27 mouse cellular contexts compared by ENCODE assay signal in the genomic region with DNA sequence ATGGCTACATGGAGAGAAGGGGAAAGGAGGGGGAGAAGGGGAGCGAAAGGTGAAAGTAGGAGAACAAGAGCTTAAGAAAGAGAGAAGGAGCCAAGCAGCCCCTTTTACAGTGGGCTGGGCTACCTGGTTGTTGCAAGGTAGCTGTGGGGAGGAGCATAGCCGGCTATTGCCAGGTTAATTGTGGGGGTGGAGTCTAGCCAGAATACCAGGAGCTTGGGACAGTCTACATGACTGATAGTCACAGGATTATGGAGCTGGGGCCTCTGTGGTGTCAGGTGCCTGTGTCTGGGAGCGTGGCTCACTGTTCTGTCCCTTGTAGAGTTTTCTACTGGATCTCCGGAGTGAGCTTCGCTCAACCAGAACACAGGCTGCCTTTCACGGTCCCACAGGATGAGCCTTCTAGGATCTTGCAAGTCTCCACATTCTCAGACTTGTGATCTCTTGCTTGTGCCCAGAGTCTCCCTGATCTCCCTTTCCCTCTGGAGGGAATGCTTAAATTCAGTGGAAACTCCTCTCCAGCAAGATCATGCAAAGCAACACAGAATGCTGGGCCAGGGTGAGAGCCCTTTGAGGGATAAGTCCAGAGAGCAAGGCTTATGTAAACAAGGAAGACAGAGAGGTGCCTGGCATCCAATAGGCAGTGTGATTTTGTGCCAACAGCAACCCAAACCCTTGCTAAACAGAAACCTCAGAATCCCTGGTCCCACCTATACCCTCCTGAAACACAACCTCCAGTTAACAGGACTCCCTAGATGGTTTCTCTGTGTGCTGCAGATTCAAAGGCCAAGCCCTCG. TPM values are rescaled to one million over a fixed set of nuclear protein-coding genes. Genes with fewer than 3 reads are reported as not detected.
A peak's percentile ranks its signal among the peaks of the same experiment; 100 is the strongest.
DNase-seq lines count a peak whose midpoint lies in the region; ATAC-seq lines count a peak whose summit lies in the region.
"Had no signal": no experiment of that assay in that cellular context is flagged by ENCODE, and none has a peak within 500 bp of the region (broad histone marks: within the 10 kb centered on the region; RNA-seq: fewer than 3 reads in every experiment).

No protein-coding gene starts in this region.

- no peaks in the 10 kb centered on the region for H3K9me3 ChIP-seq in midbrain, embryonic 10.5 days (replicated peaks)
- no peaks in the 10 kb centered on the region for H3K9me3 ChIP-seq in midbrain, embryonic 14.5 days (ENCODE audit: control insufficient read depth, low read length)
- no peaks in the 10 kb centered on the region for H3K9me3 ChIP-seq in kidney, embryonic 15.5 days (replicated peaks)
- H3K9me3 ChIP-seq: embryonic facial prominence, embryonic 13.5 days; forebrain, embryonic 10.5 days; forebrain, embryonic 15.5 days; heart, embryonic 10.5 days; heart, embryonic 15.5 days; hindbrain, embryonic 13.5 days; liver, embryonic 12.5 days; midbrain, embryonic 15.5 days had no signal

- H3K4me1 ChIP-seq in midbrain, embryonic 10.5 days = peaks cover 21% of the 10 kb centered on the region
- H3K4me1 ChIP-seq in midbrain, embryonic 14.5 days (ENCODE audit: control insufficient read depth, insufficient read depth, low read length) = no peaks in the 10 kb centered on the region
- H3K4me1 ChIP-seq in kidney, embryonic 15.5 days = peaks cover 18% of the 10 kb centered on the region
- H3K4me1 ChIP-seq: liver, embryonic 12.5 days; midbrain, embryonic 15.5 days had no signal

- peak overlapping the region; percentile 72 for H3K27ac ChIP-seq in midbrain, embryonic 10.5 days (replicated peaks)
- H3K27ac ChIP-seq in midbrain, embryonic 14.5 days (replicated peaks; ENCODE audit: low read depth, low read length) = no peak overlapping the region
- H3K27ac ChIP-seq in kidney, embryonic 15.5 days = no peak overlapping the region
- H3K27ac ChIP-seq: embryonic facial prominence, embryonic 13.5 days; forebrain, embryonic 15.5 days; heart, embryonic 15.5 days; hindbrain, embryonic 13.5 days; liver, embryonic 12.5 days; macrophage; midbrain, embryonic 15.5 days; stomach, postnatal 0 days had no signal

- H3K36me3 ChIP-seq in midbrain, embryonic 10.5 days = no peaks in the 10 kb centered on the region
- no peaks in the 10 kb centered on the region for H3K36me3 ChIP-seq in midbrain, embryonic 14.5 days (ENCODE audit: control insufficient read depth, insufficient read depth, low read length)
- H3K36me3 ChIP-seq in kidney, embryonic 15.5 days = no peaks in the 10 kb centered on the region
- H3K36me3 ChIP-seq: embryonic facial prominence, embryonic 13.5 days; forebrain, embryonic 10.5 days; forebrain, embryonic 15.5 days; hindbrain, embryonic 13.5 days; liver, embryonic 12.5 days; midbrain, embryonic 15.5 days had no signal

- 81% methylated on average over 7 of the region's 7 CpGs for WGBS in midbrain, embryonic 10.5 days
- 81% methylated on average over 7 of the region's 7 CpGs for WGBS in midbrain, embryonic 14.5 days
- WGBS in kidney, embryonic 15.5 days = 67% methylated on average over 7 of the region's 7 CpGs

- DNase-seq in kidney, adult 8-10 months = peak; percentile 9 to 13
- DNase-seq in kidney, postnatal 14 days = no peak
- no peak for DNase-seq in midbrain, embryonic 10.5 days (ENCODE audit: low spot score)
- DNase-seq in midbrain, embryonic 14.5 days = no peak
- no peak for DNase-seq in left cerebral cortex, adult 18-20 months (ENCODE audit: low spot score in 2 of 2)
- no peak for DNase-seq in lung, adult 18-20 months
- DNase-seq: adrenal gland, postnatal 25 days; B cell, adult 2 months; cerebellum, adult 11-12 months; cerebellum, adult 9-11 months; embryo, embryonic 11 days; gastrocnemius, postnatal 25 days; lung, adult 2 months; lung, postnatal 10 days; right cerebral cortex, adult 18-20 months; thymus, postnatal 25 days had no signal

- no peak overlapping the region for H3K4me3 ChIP-seq in midbrain, embryonic 10.5 days
- no peak overlapping the region for H3K4me3 ChIP-seq in midbrain, embryonic 14.5 days (replicated peaks; ENCODE audit: low read depth, low read length)
- no peak overlapping the region for H3K4me3 ChIP-seq in kidney, embryonic 15.5 days (replicated peaks)
- H3K4me3 ChIP-seq: embryonic facial prominence, embryonic 13.5 days; forebrain, embryonic 10.5 days; forebrain, embryonic 15.5 days; heart, embryonic 10.5 days; heart, embryonic 15.5 days; hindbrain, embryonic 13.5 days; liver, embryonic 12.5 days; midbrain, embryonic 15.5 days had no signal

- H3K4me2 ChIP-seq in midbrain, embryonic 14.5 days (ENCODE audit: low read length) = no peak overlapping the region
- H3K4me2 ChIP-seq in kidney, embryonic 15.5 days = no peak overlapping the region
- H3K4me2 ChIP-seq: forebrain, embryonic 15.5 days; heart, embryonic 15.5 days; hindbrain, embryonic 13.5 days; liver, embryonic 12.5 days; midbrain, embryonic 15.5 days had no signal

- ATAC-seq in midbrain, embryonic 14.5 days (ENCODE audit: low FRiP score, low TSS enrichment) = no peak
- ATAC-seq in kidney, embryonic 15.5 days (replicated peaks; ENCODE audit: low FRiP score) = peak; percentile 46; the same call in 1 of the 2 replicates
- ATAC-seq: forebrain, embryonic 15.5 days; liver, embryonic 12.5 days; midbrain, embryonic 15.5 days had no signal

- H3K9ac ChIP-seq in midbrain, embryonic 14.5 days (replicated peaks; ENCODE audit: low read length) = no peak overlapping the region
- no peak overlapping the region for H3K9ac ChIP-seq in kidney, embryonic 15.5 days
- H3K9ac ChIP-seq: embryonic facial prominence, embryonic 13.5 days; forebrain, embryonic 15.5 days; heart, embryonic 15.5 days; hindbrain, embryonic 13.5 days; liver, embryonic 12.5 days; midbrain, embryonic 15.5 days had no signal

- no peaks in the 10 kb centered on the region for H3K27me3 ChIP-seq in midbrain, embryonic 10.5 days (ENCODE audit: low read depth, poor library complexity, severe bottlenecking)
- no peaks in the 10 kb centered on the region for H3K27me3 ChIP-seq in midbrain, embryonic 14.5 days (ENCODE audit: control insufficient read depth, insufficient read depth, low read length)
- H3K27me3 ChIP-seq in kidney, embryonic 15.5 days = no peaks in the 10 kb centered on the region
- H3K27me3 ChIP-seq: forebrain, embryonic 15.5 days; heart, embryonic 15.5 days; hindbrain, embryonic 13.5 days; liver, embryonic 12.5 days; midbrain, embryonic 15.5 days had no signal

RNA-seq across cellular contexts. Expression of a gene that starts 48.2 kb away (rescaled TPM):
- 8.5 and 9.5 TPM in 2 replicates for polyA plus RNA-seq in midbrain, embryonic 10.5 days (2016; fragmentation: Nextera tagmentation; extraction: Ambion mirVana)
- 19.2 and 27.0 TPM in 2 replicates for polyA plus RNA-seq in midbrain, embryonic 14.5 days (2014; fragmentation: Nextera tagmentation; extraction: Ambion mirVana)
- polyA plus RNA-seq in kidney, embryonic 15.5 days (2015; fragmentation: Nextera tagmentation; extraction: Ambion mirVana) = 10.6 and 12.2 TPM in 2 replicates
- total RNA-seq in left cerebral cortex, adult 18-20 months (2021) = 10 to 100 TPM; 93.8 to 94.7 TPM

Comparison
In these comparisons a context has a peak if more than half of its experiments do, and no peak if none do; other contexts are left out.
1. DNase-seq: peak in kidney, adult 8-10 months (2 of 2); none in kidney, postnatal 14 days (single experiment), midbrain, embryonic 10.5 days (single experiment), midbrain, embryonic 14.5 days (single experiment), left cerebral cortex, adult 18-20 months (0 of 2) and lung, adult 18-20 months (0 of 2).